Mouse (Mus musculus): ENCODE data around the gene Myo18b.

The Myo18b gene

GRCm38 (mm10) chr5:112877391-112878115 lies 18.6 kb downstream of the Myo18b start:
- in situ Hi-C loops (cut with MboI; ENCODE audit: unreplicated experiment in 2 of 2) = loop anchor here (5.0 to 10.0 kb wide), 2 partner anchors 180 to 847 kb away; partner anchors contain the start of gene 1700069L16Rik (in 2 of the 2)

DNA sequence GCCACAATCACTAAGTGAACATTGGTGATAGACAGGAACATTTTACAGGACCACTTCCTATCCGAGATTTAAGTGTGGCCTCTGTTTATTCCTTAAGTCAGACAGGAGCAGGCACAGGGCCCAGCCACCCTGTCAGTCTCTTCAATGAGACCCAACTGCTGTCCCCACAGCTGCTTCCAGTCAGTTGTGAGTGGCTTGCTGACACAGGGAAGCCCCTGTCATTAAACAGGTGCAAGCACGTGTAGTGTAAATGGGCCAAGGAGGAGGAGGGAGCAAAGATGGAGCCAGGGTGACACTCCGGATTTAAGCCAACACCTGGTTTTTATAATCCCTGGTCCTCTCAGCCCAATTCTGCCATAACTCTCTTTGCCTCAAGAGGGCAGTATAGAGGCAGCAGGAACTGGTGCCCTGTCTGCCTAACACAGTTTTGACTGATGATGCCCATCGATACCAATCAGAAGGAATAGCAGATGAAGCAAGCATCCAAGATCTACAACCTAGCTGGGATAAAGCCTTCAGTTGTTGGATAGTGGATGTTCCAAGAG lies 19.2 kb downstream of the Myo18b start:
- in situ Hi-C loops (cut with MboI; ENCODE audit: unreplicated experiment in 2 of 2) = loop anchor here (5.0 to 10.0 kb wide), 2 partner anchors 180 to 848 kb away; partner anchors contain the start of gene 1700069L16Rik (in 2 of the 2)

DNA sequence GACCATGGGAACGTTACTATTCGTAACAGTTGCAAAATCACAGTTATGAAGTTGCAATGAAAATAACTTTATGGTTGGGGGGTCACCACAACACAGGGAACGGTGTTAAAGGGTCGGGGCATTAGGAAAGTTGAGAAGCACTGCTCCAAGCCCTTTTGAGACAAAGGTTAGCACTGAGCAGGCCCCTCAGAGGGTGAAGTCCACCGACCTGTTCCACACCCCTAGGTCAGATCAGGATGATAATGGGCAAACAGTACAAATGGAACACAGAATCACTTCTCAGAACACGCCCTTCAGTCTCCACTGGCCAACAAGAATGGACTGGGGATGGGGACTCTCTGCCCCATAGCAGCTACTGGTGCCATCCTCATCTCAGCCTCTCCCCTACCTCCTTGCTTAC lies 23.2 kb downstream of the Myo18b start:
- in situ Hi-C loops (cut with MboI; ENCODE audit: unreplicated experiment in 2 of 2) = loop anchor here (5.0 to 10.0 kb wide), 2 partner anchors 299 to 852 kb away; partner anchors contain the start of gene 1700069L16Rik (in 2 of the 2)

DNA sequence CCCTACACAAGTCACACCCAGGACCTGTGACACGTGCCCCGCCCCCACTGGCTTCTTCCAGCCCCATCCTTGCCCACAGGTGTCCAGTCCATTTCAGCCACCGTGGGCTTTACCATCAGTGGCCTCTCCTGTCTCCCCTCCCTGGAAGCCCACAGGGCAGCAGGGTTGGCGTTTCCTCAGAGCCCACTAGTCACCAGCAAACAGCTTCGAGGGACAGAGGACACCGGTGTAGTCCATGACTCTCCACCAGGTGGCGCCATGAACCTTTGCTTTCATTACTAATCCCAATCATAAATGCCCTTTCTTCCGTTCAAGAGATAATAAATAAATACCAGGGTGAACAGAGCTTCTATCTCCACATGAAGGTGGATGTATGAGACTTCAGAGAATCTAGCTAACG lies 25.4 kb downstream of the Myo18b start:
- in situ Hi-C loops (cut with MboI; ENCODE audit: unreplicated experiment in 2 of 2) = loop anchor here (5.0 to 10.0 kb wide), 2 partner anchors 302 to 854 kb away; partner anchors contain the start of gene 1700069L16Rik (in 2 of the 2)

DNA sequence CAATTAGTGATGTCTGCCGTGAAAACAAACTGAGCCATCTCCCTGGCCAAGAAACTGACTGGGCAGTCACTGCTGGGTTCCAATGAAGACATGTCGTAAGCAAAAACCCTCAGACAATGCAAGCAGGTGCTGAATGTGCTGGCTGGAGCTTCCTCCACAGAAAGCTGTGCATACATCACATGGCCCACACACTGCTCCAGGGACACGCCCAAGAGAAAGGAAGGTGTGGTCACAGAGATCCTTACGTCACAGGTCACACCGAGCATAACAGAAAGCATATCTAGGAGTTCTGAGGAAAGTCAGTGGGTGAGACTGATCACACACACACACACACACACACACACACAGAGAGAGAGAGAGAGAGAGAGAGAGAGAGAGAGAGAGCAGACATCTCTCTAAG lies 27.5 kb downstream of the Myo18b start:
- in situ Hi-C loops (cut with MboI; ENCODE audit: unreplicated experiment in 2 of 2) = loop anchor here in 1 of 2 experiments (5.0 kb wide), 2 partner anchors 184 to 304 kb away; no protein-coding TSS in a partner anchor

DNA sequence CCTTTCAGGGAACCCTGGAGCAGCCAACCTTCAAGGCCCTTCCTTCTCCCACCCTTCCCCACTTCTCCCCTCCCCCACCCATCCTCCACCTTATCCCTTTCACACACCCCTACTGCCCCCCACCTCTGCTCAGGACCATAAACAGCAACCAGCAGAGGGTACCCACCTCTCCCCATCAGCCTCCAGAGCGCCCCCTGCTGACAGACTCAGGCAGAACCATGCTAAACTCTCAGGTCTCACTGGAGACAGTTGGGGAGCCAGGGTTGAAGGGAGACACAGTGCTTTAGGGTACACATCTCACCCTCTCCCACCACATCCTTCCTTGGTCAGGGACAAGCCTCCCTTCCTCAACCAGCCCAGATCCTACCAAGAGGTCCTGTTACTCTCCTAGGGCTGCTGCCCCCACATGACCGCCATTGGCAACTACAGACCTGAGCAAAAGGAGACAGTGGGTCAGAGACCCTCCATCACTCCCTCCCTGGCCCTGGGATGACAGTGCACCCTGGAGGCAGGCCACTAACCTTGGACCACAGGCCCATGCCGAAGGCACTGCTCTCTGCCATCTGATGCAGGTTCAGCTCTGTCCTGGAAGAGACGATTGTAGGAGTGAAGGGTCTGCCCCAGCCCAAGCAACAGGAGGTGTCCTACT lies 31.3 kb downstream of the Myo18b start:
- in situ Hi-C loops (cut with MboI; ENCODE audit: unreplicated experiment in 2 of 2) = loop anchor here in 1 of 2 experiments (5.0 kb wide), 2 partner anchors 187 to 307 kb away; no protein-coding TSS in a partner anchor

DNA sequence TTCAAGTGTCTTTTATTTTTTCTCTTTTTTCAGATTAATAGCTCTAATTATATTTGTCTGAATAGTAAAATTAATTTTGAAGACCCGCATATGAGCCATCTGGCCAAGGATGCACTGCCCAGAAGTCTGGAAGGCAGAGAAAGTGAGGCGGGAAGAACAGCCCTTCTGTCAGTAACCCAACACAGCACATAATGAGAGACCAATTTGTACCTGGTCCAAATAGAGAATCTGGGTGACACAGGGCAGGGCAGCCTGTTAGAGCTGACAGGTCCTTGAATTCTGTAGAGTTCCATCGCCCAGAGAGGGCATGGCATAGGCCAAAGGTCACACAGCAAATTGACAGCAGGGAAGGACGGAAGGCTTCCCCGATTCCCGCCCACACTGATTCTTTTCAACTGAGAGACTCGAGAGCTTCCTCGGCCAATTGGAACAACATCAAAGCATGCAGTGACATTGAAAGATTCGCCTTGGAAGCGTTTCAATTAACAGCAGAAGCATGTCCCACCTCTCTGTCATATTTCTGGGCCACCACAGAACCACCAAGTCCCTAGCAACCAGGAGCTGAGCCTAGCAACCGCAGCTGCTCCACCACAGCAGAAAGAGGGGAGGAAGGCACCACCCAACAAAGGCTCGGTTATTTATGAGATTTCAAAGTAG lies 36.7 kb downstream of the Myo18b start:
- in situ Hi-C loops (cut with MboI; ENCODE audit: unreplicated experiment in 2 of 2) = no loop called here

DNA sequence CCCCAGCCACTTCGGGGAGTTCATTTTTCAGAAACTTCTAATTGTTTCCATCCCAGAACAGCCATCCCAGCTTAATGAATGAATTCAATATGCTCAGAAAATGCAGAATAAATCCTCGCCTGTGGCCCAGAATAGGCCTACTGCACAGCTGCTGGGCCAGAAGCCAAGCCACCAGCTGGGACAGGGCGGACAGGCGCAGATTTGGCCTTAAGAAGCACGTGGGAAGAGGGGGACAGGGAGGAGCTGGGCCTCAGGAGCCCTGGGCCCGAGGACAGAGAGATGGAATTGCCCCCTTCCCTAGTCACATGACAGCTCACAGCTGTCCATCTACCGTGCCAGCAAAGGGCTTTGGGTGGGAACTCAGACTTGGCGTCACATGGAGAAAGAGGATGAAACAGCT lies 43.0 kb downstream of the Myo18b start:
- in situ Hi-C loops (cut with MboI; ENCODE audit: unreplicated experiment in 2 of 2) = no loop called here

GRCm38 (mm10) chr5:112851389-112851788 lies 44.8 kb downstream of the Myo18b start:
- in situ Hi-C loops (cut with MboI; ENCODE audit: unreplicated experiment in 2 of 2) = no loop called here

- in situ Hi-C loops (cut with MboI; ENCODE audit: unreplicated experiment in 2 of 2) = no loop called here
These were observed 47.4 kb downstream of the Myo18b start for GRCm38 (mm10) chr5:112848586-112849280.

GRCm38 (mm10) chr5:112847985-112848542 lies 48.1 kb downstream of the Myo18b start:
- in situ Hi-C loops (cut with MboI; ENCODE audit: unreplicated experiment in 2 of 2) = no loop called here

- in situ Hi-C loops (cut with MboI; ENCODE audit: unreplicated experiment in 2 of 2) = no loop called here
These were observed 50.0 kb downstream of the Myo18b start for GRCm38 (mm10) chr5:112846146-112846545.

GRCm38 (mm10) chr5:112844460-112844859 lies 51.7 kb downstream of the Myo18b start:
- in situ Hi-C loops (cut with MboI; ENCODE audit: unreplicated experiment in 2 of 2) = no loop called here

DNA sequence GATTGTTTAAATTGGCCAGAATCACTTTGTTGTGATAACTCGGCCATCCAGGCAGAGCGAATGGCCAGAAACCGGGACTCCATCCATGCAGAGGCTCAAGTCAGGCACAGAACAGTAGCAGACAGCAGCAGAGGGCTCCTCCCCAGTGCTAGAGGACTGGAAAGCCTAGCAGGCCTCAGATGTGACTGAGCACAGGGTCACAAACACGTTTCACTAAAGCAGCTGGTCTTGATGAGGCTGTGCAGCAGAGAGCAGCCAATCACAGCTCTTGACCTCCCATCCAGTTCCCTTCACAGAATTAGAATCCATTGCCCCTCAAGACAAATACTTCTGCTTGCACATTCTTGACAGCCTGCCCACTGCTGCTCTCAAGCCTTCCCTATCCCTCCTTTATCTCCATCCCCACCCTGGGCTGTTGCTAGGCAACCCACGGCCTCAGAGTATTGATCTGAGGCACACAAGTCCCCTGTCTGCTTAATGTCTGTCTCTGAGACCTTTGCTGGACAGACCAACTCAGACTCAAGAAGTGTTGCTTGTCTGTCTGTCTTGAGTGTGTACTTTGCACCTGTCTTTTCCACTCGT lies 52.4 kb downstream of the Myo18b start:
- in situ Hi-C loops (cut with MboI; ENCODE audit: unreplicated experiment in 2 of 2) = no loop called here

- in situ Hi-C loops (cut with MboI; ENCODE audit: unreplicated experiment in 2 of 2) = no loop called here
These were observed 53.5 kb downstream of the Myo18b start for GRCm38 (mm10) chr5:112842696-112843095.

DNA sequence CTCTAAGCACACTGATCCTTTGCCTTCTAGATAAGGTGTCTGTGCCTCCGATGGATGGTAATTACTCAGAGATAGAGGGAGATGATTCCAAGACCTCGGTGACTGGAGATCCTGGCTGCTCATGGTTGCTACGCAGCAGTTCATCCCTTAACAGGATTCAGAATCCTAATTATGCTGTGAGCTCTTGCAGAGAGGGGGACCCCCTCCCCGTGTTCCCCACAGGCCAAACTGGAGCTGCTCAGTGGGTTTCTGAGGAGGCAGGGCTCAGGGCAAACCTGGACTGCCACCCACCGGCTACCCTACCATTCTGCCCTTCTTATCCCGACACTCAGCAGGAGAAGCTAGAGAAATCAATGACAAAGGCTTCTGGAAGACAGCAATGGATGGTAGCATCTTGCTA lies 54.3 kb downstream of the Myo18b start:
- in situ Hi-C loops (cut with MboI; ENCODE audit: unreplicated experiment in 2 of 2) = no loop called here

GRCm38 (mm10) chr5:112834896-112835295 lies 61.3 kb downstream of the Myo18b start:
- in situ Hi-C loops (cut with MboI; ENCODE audit: unreplicated experiment in 2 of 2) = no loop called here

DNA sequence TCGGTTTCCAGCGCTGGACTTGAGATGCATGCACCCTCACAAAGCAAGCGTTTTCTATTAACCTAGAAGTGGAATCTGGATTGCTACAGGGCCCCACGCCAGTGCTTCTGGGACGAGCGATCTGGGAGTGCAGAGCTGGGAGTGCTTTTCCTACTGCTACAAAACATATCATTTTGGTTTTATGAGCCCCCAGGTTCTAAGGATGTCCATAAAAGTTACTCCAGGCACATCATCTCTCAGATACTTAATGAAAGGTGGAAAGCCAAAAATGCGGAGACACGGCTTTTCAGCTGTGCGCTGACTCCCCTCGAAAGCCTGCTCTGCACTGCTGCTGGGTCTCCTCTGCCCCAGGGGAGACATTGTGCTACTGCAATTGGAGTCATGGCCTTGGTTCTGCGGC lies 62.3 kb downstream of the Myo18b start:
- in situ Hi-C loops (cut with MboI; ENCODE audit: unreplicated experiment in 2 of 2) = no loop called here

- in situ Hi-C loops (cut with MboI; ENCODE audit: unreplicated experiment in 2 of 2) = no loop called here
These were observed 70.9 kb downstream of the Myo18b start for GRCm38 (mm10) chr5:112825091-112825794.
